Mouse (Mus musculus) myocyte (in vitro differentiated cells): ENCODE results near the gene Castor1. TPM values are rescaled to one million over a fixed set of nuclear protein-coding genes. Genes with fewer than 3 reads are reported as not detected.

ENCODE experiments used
- H3K27me3 ChIP-seq: one replicate; pipeline ENCODE4 v1.6.1; 2011; ENCODE audit not compliant: control insufficient read depth, insufficient read depth, insufficient read length
- H3K36me3 ChIP-seq: one replicate; pipeline ENCODE4 v1.6.1; 2011; ENCODE audit not compliant: control insufficient read depth, insufficient read depth
- H3K4me2 ChIP-seq: one replicate; pipeline ENCODE4 v1.6.1; 2011; ENCODE audit warnings: low read depth, control low read depth
- H3K4me3 ChIP-seq: one replicate; pipeline ENCODE4 v1.5.1; 2011; ENCODE audit warnings: mild to moderate bottlenecking, control low read depth, moderate library complexity
- H3K79me2 ChIP-seq: one replicate; pipeline ENCODE4 v1.6.1; 2011; ENCODE audit not compliant: control insufficient read depth, insufficient read depth
- H3ac ChIP-seq: one replicate; pipeline ENCODE4 v1.6.1; 2011; ENCODE audit not compliant: control insufficient read depth, insufficient read length
- CEBPB ChIP-seq: IDR thresholded peaks from 2 replicates; pipeline ENCODE4 v1.6.1; 2011; ENCODE audit warnings: mild to moderate bottlenecking, moderate library complexity; ENCODE audit not compliant: poor library complexity, insufficient read depth, severe bottlenecking
- E2F4 ChIP-seq: IDR thresholded peaks from one replicate; pipeline ENCODE4 v1.6.1; 2011; ENCODE audit warnings: mild to moderate bottlenecking, control low read depth, moderate library complexity; ENCODE audit not compliant: insufficient read depth
- MAX ChIP-seq: IDR thresholded peaks from one replicate; pipeline ENCODE4 v1.6.1; 2011; ENCODE audit warnings: low read depth, mild to moderate bottlenecking, control low read depth
- MYOD1 ChIP-seq, 3 experiments: IDR thresholded peaks; one replicate each; pipeline ENCODE4 v1.6.1; 2011; ENCODE audit warnings: control low read depth in 2 of 3, low read depth in 2 of 3, mild to moderate bottlenecking in 2 of 3, moderate library complexity in 1 of 3; ENCODE audit not compliant: insufficient read length in 2 of 3, control insufficient read depth in 1 of 3
- MYOG ChIP-seq, 3 experiments: IDR thresholded peaks; one replicate each; pipeline ENCODE4 v1.6.1; 2011; ENCODE audit warnings: control low read depth in 2 of 3, low read depth in 2 of 3, mild to moderate bottlenecking in 2 of 3; ENCODE audit not compliant: insufficient read length in 2 of 3, control insufficient read depth in 1 of 3, insufficient read depth in 1 of 3
- POLR2A ChIP-seq: IDR thresholded peaks from one replicate; pipeline ENCODE4 v1.6.1; 2011; ENCODE audit warnings: low read depth, mild to moderate bottlenecking, control low read depth, moderate library complexity; ENCODE audit not compliant: insufficient read length
- POLR2AphosphoS2 ChIP-seq: IDR thresholded peaks from one replicate; pipeline ENCODE4 v1.6.1; 2011; ENCODE audit warnings: low read depth, control low read depth; ENCODE audit not compliant: insufficient read length
- REST ChIP-seq: IDR thresholded peaks from one replicate; pipeline ENCODE4 v1.6.1; 2011; ENCODE audit warnings: mild to moderate bottlenecking, control low read depth, moderate library complexity; ENCODE audit not compliant: insufficient read depth, insufficient read length
- SRF ChIP-seq: IDR thresholded peaks from one replicate; pipeline ENCODE4 v1.6.1; 2011; ENCODE audit warnings: low read depth; ENCODE audit not compliant: control insufficient read depth, insufficient read length
- TCF12 ChIP-seq: IDR thresholded peaks from one replicate; pipeline ENCODE4 v1.6.1; 2011; ENCODE audit warnings: mild to moderate bottlenecking, control low read depth; ENCODE audit not compliant: poor library complexity, insufficient read depth, severe bottlenecking
- TCF3 ChIP-seq: IDR thresholded peaks from one replicate; pipeline ENCODE4 v1.6.1; 2011; ENCODE audit warnings: low read depth, control low read depth; ENCODE audit not compliant: insufficient read length
- USF1 ChIP-seq: IDR thresholded peaks from one replicate; pipeline ENCODE4 v1.6.1; 2011; ENCODE audit warnings: low read depth, mild to moderate bottlenecking, control low read depth, moderate library complexity
- polyA plus RNA-seq: library from polyadenylated mRNA; unstranded; fragments of >200 nt; fragmentation: generic; extraction: Trizol; gene quantifications from one replicate; pipeline ENCODE4 v1.2.1, GENCODE M21; 2012; ENCODE audit warnings: missing spikeins

Castor1 gene
- polyA plus RNA-seq, 1 experiment: 3.1 TPM

DNA sequence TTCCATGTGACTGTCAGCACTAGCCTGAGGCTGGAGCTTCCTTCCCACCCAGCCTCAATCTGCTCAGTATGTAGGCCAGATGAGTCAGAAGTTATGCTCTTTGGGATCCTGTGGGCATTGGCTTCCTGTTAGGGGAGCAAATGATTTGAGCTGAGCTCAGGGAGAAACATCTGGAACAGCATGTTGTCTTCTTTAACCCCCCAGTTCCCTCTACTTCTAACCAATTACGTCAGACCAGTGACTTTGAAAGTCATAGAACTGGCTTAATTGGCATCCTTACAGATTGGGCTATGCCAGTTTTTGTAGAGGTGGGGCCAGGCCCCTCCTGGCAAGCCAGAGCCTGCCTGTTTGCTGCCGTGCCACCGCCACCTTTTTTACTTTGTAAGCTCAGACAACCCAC lies 27.3 kb upstream of the Castor1 start:
- no peak for TF ChIP-seq MYOG (IDR thresholded peaks at IDR 0.05; ENCODE audit: control insufficient read depth in 1 of 3, insufficient read depth in 1 of 3, insufficient read length in 2 of 3, low read depth in 2 of 3)
- no peak for TF ChIP-seq POLR2AphosphoS2
- no peak for TF ChIP-seq TCF12
- no peak for TF ChIP-seq SRF
- TF ChIP-seq E2F4: no peak
- TF ChIP-seq REST: no peak
- no peak for TF ChIP-seq POLR2A
- TF ChIP-seq CEBPB: no peak
- no peak for TF ChIP-seq MAX
- TF ChIP-seq MYOD1 (IDR thresholded peaks at IDR 0.05; ENCODE audit: control insufficient read depth in 1 of 3, insufficient read length in 2 of 3, low read depth in 2 of 3): no peak
- no peak for TF ChIP-seq USF1
- Histone ChIP-seq H3K27me3 (no peaks in the 10 kb centered on the region), H3K4me2 (peak overlapping the region; percentile 31)

GRCm38 (mm10) chr11:4192757-4193156 lies 25.3 kb upstream of the Castor1 start:
- no peak overlapping the region for H3K4me2 ChIP-seq
- no peaks in the 10 kb centered on the region for H3K79me2 ChIP-seq
- H3ac ChIP-seq: no peak overlapping the region
- no peaks in the 10 kb centered on the region for H3K36me3 ChIP-seq
- TF ChIP-seq E2F4 (no peak), POLR2AphosphoS2 (no peak), USF1 (no peak), MAX (no peak), MYOD1 (IDR thresholded peaks at IDR 0.05; ENCODE audit: control insufficient read depth in 1 of 3, insufficient read length in 2 of 3, low read depth in 2 of 3) (no peak), MYOG (IDR thresholded peaks at IDR 0.05; ENCODE audit: control insufficient read depth in 1 of 3, insufficient read depth in 1 of 3, insufficient read length in 2 of 3, low read depth in 2 of 3) (no peak), TCF3 (no peak), REST (no peak), TCF12 (no peak), SRF (no peak), POLR2A (no peak), CEBPB (no peak)
- no peaks in the 10 kb centered on the region for H3K27me3 ChIP-seq
- no peak overlapping the region for H3K4me3 ChIP-seq

More for the DNA sequence above, 27.3 kb upstream of the Castor1 start:
- Histone ChIP-seq H3K79me2 (no peaks in the 10 kb centered on the region), H3ac (no peak overlapping the region), H3K4me3 (no peak overlapping the region), H3K36me3 (no peaks in the 10 kb centered on the region)

GRCm38 (mm10) chr11:4193420-4193819 lies 24.6 kb upstream of the Castor1 start:
- H3K79me2 ChIP-seq: no peaks in the 10 kb centered on the region
- H3K4me3 ChIP-seq: no peak overlapping the region
- H3K36me3 ChIP-seq: no peaks in the 10 kb centered on the region
- H3ac ChIP-seq: no peak overlapping the region
- H3K27me3 ChIP-seq: no peaks in the 10 kb centered on the region
- TF ChIP-seq TCF12 (no peak), TCF3 (no peak), SRF (no peak), REST (no peak)
- no peak overlapping the region for H3K4me2 ChIP-seq

- Histone ChIP-seq H3K4me2 (no peak overlapping the region), H3K4me3 (no peak overlapping the region), H3ac (no peak overlapping the region), H3K79me2 (no peaks in the 10 kb centered on the region), H3K36me3 (no peaks in the 10 kb centered on the region), H3K27me3 (no peaks in the 10 kb centered on the region)
- TF ChIP-seq E2F4: no peak
- TF ChIP-seq REST: no peak
- no peak for TF ChIP-seq POLR2AphosphoS2
- TF ChIP-seq MYOD1 (IDR thresholded peaks at IDR 0.05; ENCODE audit: control insufficient read depth in 1 of 3, insufficient read length in 2 of 3, low read depth in 2 of 3): no peak
- no peak for TF ChIP-seq TCF3
- no peak for TF ChIP-seq USF1
- TF ChIP-seq TCF12: no peak
Observed at GRCm38 (mm10) chr11:4195597-4196031, 22.4 kb upstream of the Castor1 start.

DNA sequence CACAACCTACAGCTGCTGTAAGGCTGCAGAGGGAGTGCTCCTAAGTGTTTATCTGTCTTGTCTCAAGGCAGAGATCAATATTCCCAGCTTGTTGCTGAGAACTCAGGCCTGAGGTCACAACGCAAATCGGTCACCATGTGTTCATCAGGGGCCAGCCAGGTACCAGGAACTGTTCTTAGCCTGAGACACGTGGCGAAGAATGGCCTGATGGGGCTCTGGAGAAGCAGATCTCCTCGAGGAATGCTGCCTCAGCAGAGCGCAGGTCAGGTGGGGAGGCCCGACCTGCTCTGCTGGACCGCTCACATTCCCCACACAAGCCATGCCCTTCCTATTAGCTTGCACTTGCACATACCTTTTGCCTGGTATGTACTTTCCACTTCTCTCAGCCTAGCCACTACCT lies 21.4 kb upstream of the Castor1 start:
- Histone ChIP-seq H3K27me3 (no peaks in the 10 kb centered on the region), H3K36me3 (no peaks in the 10 kb centered on the region), H3ac (no peak overlapping the region), H3K4me3 (no peak overlapping the region), H3K79me2 (peaks cover 1% of the 10 kb centered on the region), H3K4me2 (no peak overlapping the region)
- TF ChIP-seq POLR2AphosphoS2: no peak
- TF ChIP-seq USF1: no peak
